Mouse (Mus musculus) heart, postnatal 0 days (tissue): ENCODE data around the gene Gm20441.

Experiments used
- CTCF ChIP-seq: IDR thresholded peaks from 2 replicates; pipeline ENCODE4 v1.5.1; 2016; ENCODE audit warnings: antibody characterized with exemption, control low read depth, low read depth
- EP300 ChIP-seq: IDR thresholded peaks from 2 replicates; pipeline ENCODE4 v1.6.1; 2016; ENCODE audit warnings: antibody characterized with exemption, low read depth

DNA sequence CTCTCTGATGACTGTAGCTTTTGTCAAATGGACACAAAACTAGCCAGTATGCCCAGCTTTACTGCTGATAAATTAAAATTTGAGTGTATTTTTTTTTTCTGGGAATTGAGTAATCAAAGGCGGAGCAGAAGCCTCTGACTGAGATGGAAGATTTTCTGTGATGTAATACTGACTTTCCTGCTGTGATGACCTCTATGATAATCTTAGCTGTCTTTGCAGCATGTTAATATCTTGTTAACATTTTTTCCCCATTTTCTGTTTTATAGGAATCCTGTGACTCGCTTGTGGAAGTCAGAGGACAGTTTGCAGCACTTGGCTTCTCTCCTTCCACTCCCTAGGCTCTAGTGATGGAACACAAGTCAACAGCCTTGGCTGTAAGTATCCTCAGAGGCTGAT lies 49.5 kb upstream of the Gm20441 start:
- no peak for TF ChIP-seq CTCF
- TF ChIP-seq EP300: no peak
